Mouse (Mus musculus) cortical plate, adult 2 months (tissue): ENCODE measurements around the gene Slc17a3.

Source experiments
- CTCF ChIP-seq: fragments of 200-500 bp; IDR thresholded peaks from 2 replicates; pipeline ENCODE4 v1.5.1; 2011; ENCODE audit warnings: mild to moderate bottlenecking, control low read depth, low read length; ENCODE audit not compliant: insufficient read depth; ENCODE audit errors: extremely low read depth
- POLR2A ChIP-seq: fragments of 200-500 bp; IDR thresholded peaks from 2 replicates; pipeline ENCODE4 v1.6.1; 2011; ENCODE audit warnings: mild to moderate bottlenecking, low read length, control low read depth; ENCODE audit not compliant: insufficient read depth; ENCODE audit errors: extremely low read depth

DNA sequence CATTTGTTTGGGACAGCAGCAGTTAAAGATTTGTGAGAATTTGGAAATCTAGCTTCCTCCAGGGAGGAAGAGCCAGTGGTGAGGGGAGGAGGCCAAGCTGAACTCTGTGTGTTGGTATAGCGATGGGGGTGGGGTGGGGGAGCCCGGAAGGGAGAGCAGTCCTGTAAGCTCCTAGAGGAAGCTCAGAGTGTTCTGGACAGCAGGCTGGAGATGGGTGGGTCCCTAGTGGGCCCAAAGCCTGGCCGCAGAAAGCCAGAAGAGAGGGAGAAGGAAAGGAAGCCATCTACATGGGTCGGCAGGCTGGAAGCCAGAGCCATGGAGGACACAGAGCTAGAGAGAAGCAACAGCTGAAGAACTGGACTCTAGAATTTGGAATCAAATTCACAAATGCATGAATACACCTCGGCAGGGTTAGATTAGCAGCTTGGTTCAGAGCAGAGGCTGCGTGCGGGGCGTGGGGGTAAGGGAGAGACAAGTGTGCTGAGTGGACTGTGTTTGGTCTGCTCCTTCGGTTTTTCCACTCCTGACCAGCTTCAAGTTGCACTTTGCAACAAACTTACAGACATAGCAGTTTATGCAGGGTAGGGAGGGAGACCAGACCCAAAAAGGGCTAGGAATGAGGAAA, 27.0 kb downstream of the Slc17a3 start:
- no peak for TF ChIP-seq POLR2A
- TF ChIP-seq CTCF: no peak
